Mouse (Mus musculus) cortical plate, adult 2 months (tissue): ENCODE results near the gene Gm45140.

ENCODE experiments used
- CTCF ChIP-seq: fragments of 200-500 bp; IDR thresholded peaks from 2 replicates; pipeline ENCODE4 v1.5.1; 2011; ENCODE audit warnings: mild to moderate bottlenecking, control low read depth, low read length; ENCODE audit not compliant: insufficient read depth; ENCODE audit errors: extremely low read depth
- POLR2A ChIP-seq: fragments of 200-500 bp; IDR thresholded peaks from 2 replicates; pipeline ENCODE4 v1.6.1; 2011; ENCODE audit warnings: mild to moderate bottlenecking, low read length, control low read depth; ENCODE audit not compliant: insufficient read depth; ENCODE audit errors: extremely low read depth

- no peak for TF ChIP-seq POLR2A
- TF ChIP-seq CTCF: no peak
Measured at GRCm38 (mm10) chr6:87790779-87791480, 44.7 kb downstream of the Gm45140 start.
